In the genomic region with DNA sequence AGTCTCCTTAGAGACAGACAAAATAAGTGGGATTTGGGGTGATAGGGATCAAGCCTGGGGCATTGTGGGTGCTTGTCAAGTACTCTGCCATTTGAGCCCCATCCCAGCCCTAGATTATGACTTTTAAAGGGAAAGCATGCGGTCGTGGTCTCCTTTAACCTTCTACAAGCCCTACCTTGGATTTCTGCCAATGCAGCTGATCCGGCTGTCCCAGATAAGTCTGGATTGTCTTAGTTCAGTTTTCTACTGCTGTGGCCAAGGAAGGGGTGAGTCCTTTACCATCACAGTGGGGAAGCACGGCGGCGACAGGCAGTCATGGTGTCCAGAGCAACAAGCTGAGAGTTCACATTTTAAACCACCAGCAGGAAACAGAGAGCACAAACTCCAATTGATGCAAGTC, we compare ENCODE assay signal across 19 mouse cellular contexts. TPM values are rescaled to one million over a fixed set of nuclear protein-coding genes. Genes with fewer than 3 reads are reported as not detected.
DNase-seq lines count a peak whose midpoint lies in the region; ATAC-seq and TF ChIP-seq lines count a peak whose summit lies in the region.
"Had no signal": no experiment of that assay in that cellular context is flagged by ENCODE, and none has a peak within 500 bp of the region (broad histone marks: within the 10 kb centered on the region; RNA-seq: fewer than 3 reads in every experiment).

No protein-coding gene starts in this region.

- no peak overlapping the region for H3K4me3 ChIP-seq in heart, embryonic 15.5 days
- H3K4me3 ChIP-seq in lung, embryonic 14.5 days (ENCODE audit: low read depth, low read length): no peak overlapping the region
- H3K4me3 ChIP-seq: embryonic facial prominence, embryonic 13.5 days; heart, adult 2 months; hindbrain, embryonic 13.5 days; lung, embryonic 15.5 days; stomach, embryonic 15.5 days had no signal

- WGBS in heart, embryonic 15.5 days: 10% methylated on average over 6 of the region's 6 CpGs
- WGBS in lung, embryonic 14.5 days: 26% methylated on average over 6 of the region's 6 CpGs

- intact Hi-C loops in heart, postnatal 25 days (cut with DNase I): no loop called here

- no peak overlapping the region for H3K27ac ChIP-seq in heart, embryonic 15.5 days
- no peak overlapping the region for H3K27ac ChIP-seq in lung, embryonic 14.5 days (ENCODE audit: low read depth)
- H3K27ac ChIP-seq: embryonic facial prominence, embryonic 13.5 days; heart, adult 2 months; hindbrain, embryonic 13.5 days; lung, embryonic 15.5 days; stomach, embryonic 15.5 days had no signal

- H3K9me3 ChIP-seq in heart, embryonic 15.5 days (replicated peaks): no peaks in the 10 kb centered on the region
- no peaks in the 10 kb centered on the region for H3K9me3 ChIP-seq in lung, embryonic 14.5 days (ENCODE audit: low read depth, low read length)
- H3K9me3 ChIP-seq: embryonic facial prominence, embryonic 13.5 days; hindbrain, embryonic 13.5 days; lung, embryonic 15.5 days; stomach, embryonic 15.5 days had no signal

- H3K27me3 ChIP-seq in heart, embryonic 15.5 days: no peaks in the 10 kb centered on the region
- H3K27me3 ChIP-seq in lung, embryonic 14.5 days (ENCODE audit: insufficient read depth, low read length): no peaks in the 10 kb centered on the region
- H3K27me3 ChIP-seq: embryonic facial prominence, embryonic 13.5 days; hindbrain, embryonic 13.5 days; lung, embryonic 15.5 days; stomach, embryonic 15.5 days had no signal

- no peak for DNase-seq in heart, postnatal 25 days (ENCODE audit: low spot score)
- peak; percentile 77 for DNase-seq in lung, embryonic 14.5 days
- DNase-seq in lung, adult 18-20 months: no peak
- DNase-seq in Muller cell, postnatal 12 days (ENCODE audit: inconsistent ontology term): peak; percentile 55
- DNase-seq in gastrocnemius, postnatal 25 days: no peak
- DNase-seq: adrenal gland, postnatal 10 days; cerebellum, adult 11-12 months; forebrain, postnatal 0 days; heart, adult 2 months; right cerebral cortex, postnatal 14 days had no signal

- TF ChIP-seq CTCF in lung, embryonic 14.5 days (IDR thresholded peaks at IDR 0.05; ENCODE audit: low read depth): no peak

- no peaks in the 10 kb centered on the region for H3K36me3 ChIP-seq in heart, embryonic 15.5 days
- no peaks in the 10 kb centered on the region for H3K36me3 ChIP-seq in lung, embryonic 14.5 days (ENCODE audit: insufficient read depth)
- H3K36me3 ChIP-seq: embryonic facial prominence, embryonic 13.5 days; hindbrain, embryonic 13.5 days; lung, embryonic 15.5 days; stomach, embryonic 15.5 days had no signal

- no peak overlapping the region; the same call in 1 of the 2 replicates for H3K4me2 ChIP-seq in heart, embryonic 15.5 days
- no peak overlapping the region for H3K4me2 ChIP-seq in lung, embryonic 14.5 days
- H3K4me2 ChIP-seq: embryonic facial prominence, embryonic 13.5 days; hindbrain, embryonic 13.5 days; liver, embryonic 11.5 days; lung, embryonic 15.5 days; stomach, embryonic 15.5 days had no signal

- H3K9ac ChIP-seq in heart, embryonic 15.5 days: no peak overlapping the region
- no peak overlapping the region for H3K9ac ChIP-seq in lung, embryonic 14.5 days
- H3K9ac ChIP-seq: embryonic facial prominence, embryonic 13.5 days; forebrain, postnatal 0 days; hindbrain, embryonic 13.5 days; lung, embryonic 15.5 days; stomach, embryonic 15.5 days had no signal

- H3K4me1 ChIP-seq in heart, embryonic 15.5 days (replicated peaks): peaks cover 23% of the 10 kb centered on the region
- H3K4me1 ChIP-seq in lung, embryonic 14.5 days (ENCODE audit: insufficient read depth): no peaks in the 10 kb centered on the region

- ATAC-seq in heart, embryonic 15.5 days (replicated peaks; ENCODE audit: insufficient number of reproducible peaks, insufficient read depth, low FRiP score, low read depth): 0 out of 2 replicates have a peak, but pooled peaks have one; percentile 21
- peak; percentile 23; the same call in 1 of the 2 replicates for ATAC-seq in lung, embryonic 14.5 days (ENCODE audit: insufficient read depth)
- ATAC-seq in megakaryocyte progenitor cell, adult 5-6 weeks (replicated peaks; ENCODE audit: poor library complexity): peak; percentile 46
- ATAC-seq: forebrain, postnatal 0 days; intestine, embryonic 16.5 days had no signal

RNA-seq across cellular contexts. Expression of a gene that starts 42.1 kb away (rescaled TPM):
- 1,914 and 2,149 TPM in 2 replicates for polyA plus RNA-seq in heart, embryonic 15.5 days (2015; fragmentation: Nextera tagmentation; extraction: Ambion mirVana)
- 100 to 1,000 TPM; 785 to 951 TPM for total RNA-seq in heart, postnatal 25 days (2021)
- polyA plus RNA-seq in lung, embryonic 14.5 days (2014; fragmentation: Nextera tagmentation; extraction: Ambion mirVana): 1,429 and 1,454 TPM in 2 replicates
- not detected in 2 replicates for total RNA-seq in megakaryocyte progenitor cell, adult 5-6 weeks (2015)
- not detected in 2 replicates for total RNA-seq in megakaryocyte progenitor cell, adult 5-6 weeks (2017)
- 1,000 to 10,000 TPM in 1 of 2 experiments, 100 to 1,000 TPM in 1; 811 to 1,001 TPM for total RNA-seq in gastrocnemius, postnatal 25 days (2021)

RNA-seq across cellular contexts. Expression of a gene that starts 44.5 kb away (rescaled TPM):
- 0.03 and 0.22 TPM in 2 replicates for polyA plus RNA-seq in heart, embryonic 15.5 days (2015; fragmentation: Nextera tagmentation; extraction: Ambion mirVana)
- total RNA-seq in heart, postnatal 25 days (2021): under 1 TPM in 1 of 2 experiments, not detected in 1; 0.08 TPM
- 0.29 and 0.53 TPM in 2 replicates for polyA plus RNA-seq in lung, embryonic 14.5 days (2014; fragmentation: Nextera tagmentation; extraction: Ambion mirVana)
- not detected in 2 replicates for total RNA-seq in megakaryocyte progenitor cell, adult 5-6 weeks (2015)
- not detected in 2 replicates for total RNA-seq in megakaryocyte progenitor cell, adult 5-6 weeks (2017)
- total RNA-seq in gastrocnemius, postnatal 25 days (2021): under 1 TPM; 0.05 TPM
- total RNA-seq: megakaryocyte, adult 5-6 weeks had no signal
- polyA plus RNA-seq: liver, embryonic 11.5 days had no signal

Comparison
In these comparisons a context has a peak if more than half of its experiments do, and no peak if none do; other contexts are left out.
1. DNase-seq: peak in lung, embryonic 14.5 days (single experiment) and Muller cell, postnatal 12 days (single experiment); none in heart, postnatal 25 days (single experiment), lung, adult 18-20 months (0 of 2) and gastrocnemius, postnatal 25 days (single experiment).
2. RNA of a gene that starts 42.1 kb away (total RNA-seq): 811 to 1,001 TPM in gastrocnemius, postnatal 25 days and 785 to 951 TPM in heart, postnatal 25 days; not detected in megakaryocyte progenitor cell, adult 5-6 weeks; every median in the first group is over 100 times any median in the second.
3. Peak in every context shown above with its lines, with median percentiles within 50 percentile points of each other: ATAC-seq.